Mouse (Mus musculus): ENCODE measurements around the gene Fig4.

DNA sequence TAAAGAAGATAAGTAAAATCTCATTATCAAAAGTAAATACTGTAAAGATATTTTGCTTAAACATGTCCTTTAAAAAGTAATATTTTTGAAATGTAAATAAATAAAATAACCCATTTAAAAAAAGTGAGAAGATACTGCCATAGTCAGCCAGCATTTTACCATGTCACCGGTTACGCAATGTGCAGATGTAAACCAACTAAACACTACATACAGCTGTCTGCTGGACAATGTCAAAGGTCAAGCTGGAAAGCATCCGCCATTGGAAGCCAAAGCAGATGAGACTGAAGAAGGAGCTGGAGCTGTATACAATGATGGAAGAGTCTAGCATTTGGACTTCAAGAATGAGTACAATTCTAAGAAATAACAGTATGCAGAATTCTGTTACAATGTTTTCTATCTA lies 15.4 kb downstream of the Fig4 start:
- no peak for TF ChIP-seq MAX (IDR thresholded peaks at IDR 0.05; ENCODE audit: low read depth)
- TF ChIP-seq TCF12 (IDR thresholded peaks at IDR 0.05; ENCODE audit: insufficient read depth, poor library complexity, severe bottlenecking): no peak

Measured in myocyte (in vitro differentiated cells).